Mouse (Mus musculus) bone marrow macrophage, adult 2 months (primary cell): ENCODE data around the gene Eml6.

ENCODE experiments used
- CTCF ChIP-seq: IDR thresholded peaks from 2 replicates; pipeline ENCODE4 v1.5.1; 2012; ENCODE audit warnings: low read depth, mild to moderate bottlenecking, low read length, moderate library complexity
- POLR2A ChIP-seq: IDR thresholded peaks from 2 replicates; pipeline ENCODE4 v1.6.1; 2012; ENCODE audit warnings: mild to moderate bottlenecking, low read depth, low read length, borderline replicate concordance

- TF ChIP-seq CTCF (no peak), POLR2A (no peak)
These were observed 224.1 kb downstream of the Eml6 start for GRCm38 (mm10) chr11:29801432-29802427.
